Mouse (Mus musculus) lung, postnatal 10 days (tissue): ENCODE measurements around the gene H2-Q7.
"Not testable (repeated sequence)": the region's sequence is repeated elsewhere in the genome, so short reads cannot be mapped to it uniquely, and the experiment has no call there.

Experiments used
- DNase-seq: peaks from one replicate; pipeline ENCODE4 v3.0.0; 2021

Gene H2-Q7

GRCm38 (mm10) chr17:35438885-35439284 is at the start of gene H2-Q7:
TSS of gene H2-Q7 (plus strand) at chr17:35439155.
- peak; percentile 91 for DNase-seq

GRCm38 (mm10) chr17:35389796-35390195 is 49.2 kb upstream of the H2-Q7 start:
- DNase-seq, result peak; percentile 38

GRCm38 (mm10) chr17:35392671-35393070 is 46.3 kb upstream of the H2-Q7 start:
- DNase-seq, result not testable (repeated sequence)

- DNase-seq, result peak; percentile 15
These were observed 44.8 kb upstream of the H2-Q7 start for GRCm38 (mm10) chr17:35393864-35394800.

GRCm38 (mm10) chr17:35396956-35397355 is 42.0 kb upstream of the H2-Q7 start:
- DNase-seq, result not testable (repeated sequence)

GRCm38 (mm10) chr17:35413057-35413456 is 25.9 kb upstream of the H2-Q7 start:
- DNase-seq, result not testable (repeated sequence)

- not testable (repeated sequence) for DNase-seq
These were observed 23.5 kb upstream of the H2-Q7 start for GRCm38 (mm10) chr17:35415273-35416129.

- no peak for DNase-seq
These were observed 20.2 kb upstream of the H2-Q7 start for GRCm38 (mm10) chr17:35418772-35419171.

- DNase-seq, result not testable (repeated sequence)
These were observed 19.4 kb upstream of the H2-Q7 start for GRCm38 (mm10) chr17:35419564-35419963.

GRCm38 (mm10) chr17:35420206-35420810 is 18.6 kb upstream of the H2-Q7 start:
- DNase-seq, result not testable (repeated sequence)

GRCm38 (mm10) chr17:35421331-35421730 is 17.6 kb upstream of the H2-Q7 start:
- not testable (repeated sequence) for DNase-seq

- not testable (repeated sequence) for DNase-seq
These were observed 16.6 kb upstream of the H2-Q7 start for GRCm38 (mm10) chr17:35422360-35422759.

- not testable (repeated sequence) for DNase-seq
These were observed 15.7 kb upstream of the H2-Q7 start for GRCm38 (mm10) chr17:35423131-35423810.

GRCm38 (mm10) chr17:35424106-35424505 is 14.8 kb upstream of the H2-Q7 start:
- DNase-seq, result not testable (repeated sequence)

- DNase-seq, result peak; percentile 72
These were observed 14.1 kb upstream of the H2-Q7 start, which contains the start of gene H2-Q6 for GRCm38 (mm10) chr17:35424624-35425416. TSS of gene H2-Q6 (plus strand) at chr17:35424850.

GRCm38 (mm10) chr17:35425474-35425873 is 13.5 kb upstream of the H2-Q7 start:
- not testable (repeated sequence) for DNase-seq

- DNase-seq, result not testable (repeated sequence)
These were observed 10.1 kb upstream of the H2-Q7 start for GRCm38 (mm10) chr17:35428883-35429282.

- not testable (repeated sequence) for DNase-seq
These were observed 8.3 kb upstream of the H2-Q7 start for GRCm38 (mm10) chr17:35430671-35431070.

GRCm38 (mm10) chr17:35432167-35432566 is 6.8 kb upstream of the H2-Q7 start:
- DNase-seq, result not testable (repeated sequence)

GRCm38 (mm10) chr17:35434836-35435235 is 4.1 kb upstream of the H2-Q7 start:
- DNase-seq, result not testable (repeated sequence)

GRCm38 (mm10) chr17:35435577-35435976 is 3.4 kb upstream of the H2-Q7 start:
- not testable (repeated sequence) for DNase-seq
